Mouse (Mus musculus) limb, embryonic 15.5 days (tissue): ENCODE data around the gene Tgm1. TPM values are rescaled to one million over a fixed set of nuclear protein-coding genes. Genes with fewer than 3 reads are reported as not detected.
A peak's percentile ranks its signal among the peaks of the same experiment; 100 is the strongest.
"Not testable (repeated sequence)": the region's sequence is repeated elsewhere in the genome, so short reads cannot be mapped to it uniquely, and the experiment has no call there.

Experiments
- ATAC-seq: fragments of 200-750 bp; cut with Nextera tagmentation; 2 replicates; pipeline ENCODE4 v1.8.0; 2017; ENCODE audit warnings: low read depth, moderate TSS enrichment; ENCODE audit not compliant: insufficient number of reproducible peaks, low FRiP score, low TSS enrichment
- H3K27ac ChIP-seq: fragments of 300-500 bp; sonication (generic); 2 replicates; pipeline ENCODE4 v1.5.1; 2015; ENCODE audit warnings: moderate library complexity, mild to moderate bottlenecking, inconsistent platforms
- H3K27me3 ChIP-seq: fragments of 300-500 bp; sonication (generic); 2 replicates; pipeline ENCODE4 v1.6.1; 2015; ENCODE audit warnings: inconsistent platforms
- H3K36me3 ChIP-seq: fragments of 300-500 bp; sonication (generic); 2 replicates; pipeline ENCODE4 v1.6.1; 2015; ENCODE audit warnings: inconsistent platforms
- H3K4me1 ChIP-seq: fragments of 300-500 bp; sonication (generic); 2 replicates; pipeline ENCODE4 v1.6.1; 2015; ENCODE audit warnings: inconsistent platforms
- H3K4me2 ChIP-seq: fragments of 300-500 bp; sonication (generic); 2 replicates; pipeline ENCODE4 v1.6.1; 2015; ENCODE audit warnings: mild to moderate bottlenecking, inconsistent platforms
- H3K4me3 ChIP-seq: fragments of 300-500 bp; sonication (generic); 2 replicates; pipeline ENCODE4 v1.5.1; 2015; ENCODE audit warnings: mild to moderate bottlenecking, inconsistent platforms
- H3K9ac ChIP-seq: fragments of 300-500 bp; sonication (generic); 2 replicates; pipeline ENCODE4 v1.6.1; 2015; ENCODE audit warnings: inconsistent platforms
- H3K9me3 ChIP-seq: fragments of 300-500 bp; sonication (generic); 2 replicates; pipeline ENCODE4 v1.6.1; 2016; ENCODE audit warnings: inconsistent platforms
- WGBS: fragments of 180-500 bp; shearing (Covaris S2); methylation state at CpG from one replicate; pipeline ENCODE4 v1.1.7; 2015; 5-methylcytosine and 5-hydroxymethylcytosine counted together
- polyA plus RNA-seq: library from polyadenylated mRNA; unstranded; fragments of >200 nt; fragmentation: Nextera tagmentation; extraction: Ambion mirVana; gene quantifications from 2 replicates; pipeline ENCODE4 v1.2.1, GENCODE M21; 2015

Gene Tgm1
- polyA plus RNA-seq = 47.8 and 48.0 TPM in 2 replicates

- H3K27ac ChIP-seq = peak within 1 kb of the TSS; percentile 52
- 15% methylated on average over 4 of the region's 4 CpGs for WGBS
Measured at GRCm38 (mm10) chr14:55713729-55714122, at the start of gene Tgm1. Gene Tgm1, minus strand, starts transcription at chr14:55713926.

GRCm38 (mm10) chr14:55763166-55763565 is 49.4 kb upstream of the Tgm1 start:
- Histone ChIP-seq H3K4me1 (peaks cover 40% of the 10 kb centered on the region), H3K9me3 (no peaks in the 10 kb centered on the region), H3K27me3 (peaks cover 43% of the 10 kb centered on the region), H3K4me2 (peak overlapping the region; percentile 96), H3K36me3 (no peaks in the 10 kb centered on the region), H3K9ac (no peak overlapping the region), H3K27ac (peak overlapping the region; percentile 79; the same call in 1 of the 2 replicates), H3K4me3 (no peak overlapping the region)
- ATAC-seq = no peak
- WGBS = 52% methylated on average over 7 of the region's 7 CpGs

More at GRCm38 (mm10) chr14:55713729-55714122, at the start of gene Tgm1:
- Histone ChIP-seq H3K4me3 (peak within 1 kb of the TSS; percentile 29), H3K4me1 (peaks cover 19% of the 10 kb centered on the region), H3K9ac (no peak within 1 kb of the TSS), H3K9me3 (no peaks in the 10 kb centered on the region), H3K27me3 (peaks cover 24% of the 10 kb centered on the region), H3K4me2 (peak within 1 kb of the TSS; percentile 42), H3K36me3 (peaks cover 21% of the 10 kb centered on the region)
- ATAC-seq = no peak

GRCm38 (mm10) chr14:55762001-55762821 is 48.5 kb upstream of the Tgm1 start:
- under 1% methylated on average over 77 of the region's 77 CpGs for WGBS
- no peaks in the 10 kb centered on the region for H3K36me3 ChIP-seq
- no peaks in the 10 kb centered on the region for H3K9me3 ChIP-seq
- H3K9ac ChIP-seq = peak overlapping the region; percentile 74
- H3K4me2 ChIP-seq = peak overlapping the region; percentile 96
- peak overlapping the region; percentile 79 for H3K27ac ChIP-seq
- peaks cover 31% of the 10 kb centered on the region for H3K4me1 ChIP-seq
- H3K4me3 ChIP-seq = peak overlapping the region; percentile 59
- ATAC-seq = peak; percentile 59
- peaks cover 36% of the 10 kb centered on the region for H3K27me3 ChIP-seq

GRCm38 (mm10) chr14:55761163-55761562 is 47.4 kb upstream of the Tgm1 start, which contains the start of gene Ltb4r2:
Gene Ltb4r2, plus strand, starts transcription at chr14:55761428.
- Histone ChIP-seq H3K27me3 (peaks cover 27% of the 10 kb centered on the region), H3K4me3 (peak within 1 kb of the TSS; percentile 59), H3K4me1 (peaks cover 30% of the 10 kb centered on the region), H3K9me3 (no peaks in the 10 kb centered on the region), H3K36me3 (peaks cover 3% of the 10 kb centered on the region; the same call in 1 of the 2 replicates), H3K4me2 (peak within 1 kb of the TSS; percentile 96), H3K9ac (peak within 1 kb of the TSS; percentile 74), H3K27ac (peak within 1 kb of the TSS; percentile 79)
- 67% methylated on average over 6 of the region's 6 CpGs for WGBS
- ATAC-seq = no peak

GRCm38 (mm10) chr14:55760156-55760555 is 46.4 kb upstream of the Tgm1 start:
- Histone ChIP-seq H3K4me2 (peak overlapping the region; percentile 35), H3K4me3 (peak overlapping the region; percentile 7; the same call in 1 of the 2 replicates), H3K27me3 (peaks cover 21% of the 10 kb centered on the region; the same call in 1 of the 2 replicates), H3K4me1 (peaks cover 30% of the 10 kb centered on the region), H3K36me3 (peaks cover 13% of the 10 kb centered on the region)
- H3K9ac ChIP-seq, H3K27ac ChIP-seq, H3K9me3 ChIP-seq, ATAC-seq: not testable (repeated sequence)
- 1% methylated on average over 6 of the region's 6 CpGs for WGBS

- peaks cover 12% of the 10 kb centered on the region; the same call in 1 of the 2 replicates for H3K27me3 ChIP-seq
- H3K9ac ChIP-seq = no peak within 1 kb of the TSS
- no peak within 1 kb of the TSS for H3K4me3 ChIP-seq
- WGBS = 18% methylated on average over 8 of the region's 8 CpGs
- H3K27ac ChIP-seq = no peak within 1 kb of the TSS
- peak within 1 kb of the TSS; percentile 13; the same call in 1 of the 2 replicates for H3K4me2 ChIP-seq
- no peak for ATAC-seq
- peaks cover 30% of the 10 kb centered on the region for H3K4me1 ChIP-seq
- peaks cover 31% of the 10 kb centered on the region for H3K36me3 ChIP-seq
- no peaks in the 10 kb centered on the region for H3K9me3 ChIP-seq
Measured at GRCm38 (mm10) chr14:55758363-55758784, 44.6 kb upstream of the Tgm1 start, which contains the start of gene Cideb. Gene Cideb, minus strand, starts transcription at chr14:55758458.

- Histone ChIP-seq H3K27ac (no peak overlapping the region), H3K4me1 (peaks cover 23% of the 10 kb centered on the region), H3K9me3 (no peaks in the 10 kb centered on the region), H3K36me3 (peaks cover 39% of the 10 kb centered on the region), H3K4me3 (no peak overlapping the region), H3K4me2 (no peak overlapping the region), H3K27me3 (peaks cover 12% of the 10 kb centered on the region; the same call in 1 of the 2 replicates), H3K9ac (no peak overlapping the region)
- ATAC-seq = no peak
- 85% methylated on average over 6 of the region's 6 CpGs for WGBS
Measured at GRCm38 (mm10) chr14:55757566-55757965, 43.8 kb upstream of the Tgm1 start.

- peak overlapping the region; percentile 89 for H3K4me3 ChIP-seq
- H3K9ac ChIP-seq = no peak overlapping the region
- 88% methylated on average over 10 of the region's 10 CpGs for WGBS
Measured at GRCm38 (mm10) chr14:55747051-55747847, 33.5 kb upstream of the Tgm1 start.

GRCm38 (mm10) chr14:55745861-55746237 is 32.1 kb upstream of the Tgm1 start:
- Histone ChIP-seq H3K9me3 (no peaks in the 10 kb centered on the region), H3K9ac (peak overlapping the region; percentile 67), H3K4me1 (peaks cover 32% of the 10 kb centered on the region), H3K36me3 (peaks cover 47% of the 10 kb centered on the region), H3K4me3 (peak overlapping the region; percentile 89), H3K27me3 (no peaks in the 10 kb centered on the region), H3K27ac (peak overlapping the region; percentile 65), H3K4me2 (peak overlapping the region; percentile 90)
- under 1% methylated on average over 31 of the region's 31 CpGs for WGBS
- ATAC-seq = no peak

More at GRCm38 (mm10) chr14:55747051-55747847, 33.5 kb upstream of the Tgm1 start:
- Histone ChIP-seq H3K36me3 (peaks cover 47% of the 10 kb centered on the region), H3K4me2 (peak overlapping the region; percentile 90; the same call in 1 of the 2 replicates), H3K4me1 (peaks cover 32% of the 10 kb centered on the region), H3K9me3 (no peaks in the 10 kb centered on the region), H3K27ac (no peak overlapping the region), H3K27me3 (no peaks in the 10 kb centered on the region)
- no peak for ATAC-seq

- H3K4me1 ChIP-seq = peaks cover 32% of the 10 kb centered on the region
- no peaks in the 10 kb centered on the region for H3K9me3 ChIP-seq
- no peaks in the 10 kb centered on the region for H3K27me3 ChIP-seq
- H3K36me3 ChIP-seq = peaks cover 47% of the 10 kb centered on the region
- peak within 1 kb of the TSS; percentile 67 for H3K9ac ChIP-seq
- 1% methylated on average over 48 of the region's 48 CpGs for WGBS
- H3K27ac ChIP-seq = peak within 1 kb of the TSS; percentile 65
- H3K4me3 ChIP-seq = peak within 1 kb of the TSS; percentile 89
- peak; percentile 81 for ATAC-seq
- H3K4me2 ChIP-seq = peak within 1 kb of the TSS; percentile 90
Measured at GRCm38 (mm10) chr14:55745180-55745860, 31.6 kb upstream of the Tgm1 start, which contains the start of the genes Dhrs1 and Nop9. Gene Dhrs1, minus strand, starts transcription at chr14:55745690. Gene Nop9, plus strand, starts transcription at chr14:55745693.

- peak; percentile 49; the same call in 1 of the 2 replicates for ATAC-seq
- Histone ChIP-seq H3K27ac (no peak overlapping the region), H3K9ac (no peak overlapping the region)
Measured at GRCm38 (mm10) chr14:55743711-55744110, 30.0 kb upstream of the Tgm1 start.

More at GRCm38 (mm10) chr14:55743711-55744110, 30.0 kb upstream of the Tgm1 start:
- Histone ChIP-seq H3K4me2 (peak overlapping the region; percentile 45), H3K4me3 (peak overlapping the region; percentile 15; the same call in 1 of the 2 replicates), H3K4me1 (peaks cover 32% of the 10 kb centered on the region), H3K9me3 (no peaks in the 10 kb centered on the region), H3K36me3 (peaks cover 48% of the 10 kb centered on the region), H3K27me3 (no peaks in the 10 kb centered on the region)
- 20% methylated on average over 10 of the region's 10 CpGs for WGBS
